Mouse (Mus musculus) adrenal gland (tissue): Measurements from ENCODE around the gene Megf11.

Source experiments
- intact Hi-C: fragments of 180-260 bp; cut with DNase I; formaldehyde crosslinking; loops from one replicate; pipeline ENCODE4 v1.15.1; 2025

Megf11 gene

DNA sequence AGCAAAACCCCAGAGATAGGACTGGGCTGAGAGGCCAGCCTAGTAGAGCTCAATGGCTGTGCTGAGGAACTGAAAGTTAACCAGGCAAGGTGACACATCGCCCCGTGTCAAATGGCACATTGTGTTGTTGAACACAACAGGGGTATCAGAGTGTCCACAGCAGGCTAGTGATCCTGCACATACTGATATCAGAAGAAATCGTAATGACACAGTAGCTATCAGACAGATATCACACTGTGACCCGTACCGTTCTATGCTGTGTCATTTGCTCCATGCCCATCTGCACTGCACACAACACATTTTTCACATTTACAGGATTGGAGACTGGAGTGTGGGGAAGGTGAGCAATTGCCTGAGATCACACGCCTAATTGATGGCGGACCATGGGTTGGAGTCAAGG, 213.0 kb downstream of the Megf11 start:
- intact Hi-C loops = no loop called here

DNA sequence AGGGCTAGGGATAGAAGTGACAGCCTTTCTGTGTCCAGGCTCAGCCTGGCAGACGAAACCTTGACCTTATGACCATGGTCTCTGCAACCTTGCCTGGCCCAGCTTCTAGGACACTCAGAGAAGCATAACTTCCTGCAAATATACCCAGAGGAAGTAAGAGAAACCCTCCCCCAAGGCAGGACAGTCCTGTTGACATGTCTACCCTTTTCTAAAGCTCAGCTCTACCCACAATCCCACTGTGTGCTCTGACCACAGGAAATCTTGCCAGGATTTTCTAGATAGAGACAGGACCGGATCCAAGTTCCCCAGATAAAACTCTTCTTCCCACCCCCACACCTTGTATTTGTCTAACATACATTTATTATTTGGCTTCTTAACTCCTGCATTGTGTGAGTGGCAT, 215.3 kb downstream of the Megf11 start:
- intact Hi-C loops = no loop called here

DNA sequence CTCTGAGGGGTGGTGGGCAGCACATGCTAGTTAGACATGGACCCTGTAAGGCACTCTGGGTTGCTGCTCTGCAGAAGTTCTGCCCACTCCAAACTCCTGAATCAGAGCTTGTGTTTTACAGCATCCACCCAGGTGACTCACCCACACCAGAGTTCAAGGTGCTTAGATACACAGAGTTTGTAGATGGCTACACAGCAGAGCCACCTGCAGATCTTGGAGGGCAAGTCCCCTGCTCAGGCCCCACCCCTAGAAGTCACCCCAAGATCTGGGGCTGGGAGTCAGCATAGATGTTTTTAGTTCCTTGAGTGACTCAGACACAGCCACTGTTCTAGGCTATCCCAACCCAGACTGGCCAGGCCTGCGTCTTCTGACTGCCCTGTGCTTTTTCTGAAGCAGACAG, 217.5 kb downstream of the Megf11 start:
- intact Hi-C loops = no loop called here

DNA sequence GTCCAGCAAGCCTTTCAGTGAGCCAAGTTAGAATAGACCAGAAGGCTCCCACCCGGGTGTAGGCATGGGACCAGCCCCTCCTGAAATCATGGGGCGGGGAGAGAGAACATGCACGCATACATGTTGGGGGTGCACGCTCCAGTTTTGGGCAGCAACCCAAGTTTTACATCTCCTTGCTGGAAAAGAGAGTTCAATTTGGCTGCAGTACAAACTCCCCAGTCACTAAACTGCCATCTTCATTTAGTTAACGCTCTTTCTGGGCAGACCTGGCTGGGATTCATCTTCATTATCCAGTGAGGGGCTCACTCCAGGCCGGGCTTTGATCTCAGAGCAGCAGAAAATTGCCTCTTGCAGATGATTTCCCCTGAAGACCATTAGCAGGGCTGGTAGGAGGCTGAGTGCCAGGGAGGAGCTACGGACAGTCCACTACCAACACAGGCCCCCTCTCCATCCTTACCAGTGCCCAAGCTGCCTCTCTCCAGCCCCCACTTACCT, 218.8 kb downstream of the Megf11 start:
- intact Hi-C loops = no loop called here

DNA sequence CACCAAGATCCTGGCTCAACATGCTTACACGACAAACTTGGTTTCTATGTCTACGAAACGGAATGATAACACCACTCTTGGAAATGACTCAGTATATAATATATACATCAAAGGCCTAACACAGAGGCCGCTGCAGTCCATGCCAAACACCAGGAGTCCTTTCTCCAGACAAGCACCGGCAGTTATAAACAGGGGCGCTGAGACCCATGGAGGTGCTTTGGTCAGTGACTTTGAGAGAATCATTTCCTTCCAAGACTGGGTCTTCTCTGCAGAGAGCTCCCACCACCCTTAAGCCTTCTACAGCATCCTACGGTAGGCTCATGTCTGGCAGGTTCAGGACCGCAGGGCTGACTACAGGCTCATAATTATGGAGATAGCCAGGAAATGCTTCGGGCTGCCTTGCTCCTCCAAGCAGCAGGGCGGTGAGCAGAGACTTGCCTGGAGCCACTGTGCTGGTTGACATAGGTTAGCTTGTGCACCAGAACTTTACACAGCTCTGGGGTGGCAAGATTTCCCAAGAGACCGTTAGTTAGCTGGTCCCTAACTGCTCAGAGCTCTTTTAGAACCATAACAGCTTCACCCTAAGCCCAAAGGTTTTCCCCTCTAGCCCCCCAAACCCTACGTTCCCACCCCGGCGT, 219.8 kb downstream of the Megf11 start:
- intact Hi-C loops = no loop called here

DNA sequence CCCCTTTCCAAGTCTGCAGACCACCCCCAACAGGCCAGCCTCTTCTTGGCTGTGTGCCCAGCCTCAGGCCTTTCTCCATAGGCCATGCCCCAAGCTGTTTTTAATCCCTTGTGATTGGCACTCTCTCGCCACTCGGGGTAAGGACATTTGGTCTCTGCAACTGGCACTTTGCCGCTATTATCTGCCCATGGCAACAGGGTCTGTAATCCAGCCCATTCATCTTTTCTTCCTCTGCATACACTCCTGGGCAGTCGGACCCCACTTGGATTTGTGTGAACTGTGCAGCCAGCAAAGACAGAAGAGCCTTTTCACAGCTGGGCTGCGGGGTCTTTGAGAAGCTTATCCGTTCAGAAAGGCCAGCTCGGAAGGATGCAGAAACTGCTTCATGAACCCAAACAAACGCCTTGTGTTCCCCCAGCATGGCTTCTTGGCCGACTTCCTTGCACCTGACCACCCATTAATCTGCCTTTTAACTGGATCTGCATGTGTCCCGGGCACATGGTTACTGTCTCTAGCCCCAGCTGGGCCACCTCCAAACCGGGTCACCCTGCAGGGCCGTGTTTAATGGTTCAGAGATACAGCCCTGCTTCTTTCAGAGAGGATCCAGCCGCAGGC, 220.4 kb downstream of the Megf11 start:
- intact Hi-C loops = no loop called here

DNA sequence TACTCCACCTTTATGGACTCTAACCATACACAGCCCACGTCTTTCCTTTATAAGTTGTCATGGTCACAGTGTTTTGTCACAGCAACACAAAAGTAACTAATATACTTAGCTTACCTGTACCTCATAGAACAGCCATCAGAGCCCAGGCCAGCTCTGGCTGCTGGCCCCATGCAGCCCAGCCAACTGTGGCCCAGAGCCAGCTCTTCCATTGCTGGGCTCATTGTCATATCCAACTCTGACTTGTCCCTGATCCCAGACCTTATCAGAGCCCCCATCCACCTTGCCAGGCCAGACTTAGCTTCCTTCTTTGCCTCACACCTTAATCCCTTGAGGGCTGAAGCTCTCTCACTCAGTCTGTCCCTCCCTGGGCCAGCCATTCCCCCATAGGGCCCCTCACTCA, 221.6 kb downstream of the Megf11 start:
- intact Hi-C loops = no loop called here

DNA sequence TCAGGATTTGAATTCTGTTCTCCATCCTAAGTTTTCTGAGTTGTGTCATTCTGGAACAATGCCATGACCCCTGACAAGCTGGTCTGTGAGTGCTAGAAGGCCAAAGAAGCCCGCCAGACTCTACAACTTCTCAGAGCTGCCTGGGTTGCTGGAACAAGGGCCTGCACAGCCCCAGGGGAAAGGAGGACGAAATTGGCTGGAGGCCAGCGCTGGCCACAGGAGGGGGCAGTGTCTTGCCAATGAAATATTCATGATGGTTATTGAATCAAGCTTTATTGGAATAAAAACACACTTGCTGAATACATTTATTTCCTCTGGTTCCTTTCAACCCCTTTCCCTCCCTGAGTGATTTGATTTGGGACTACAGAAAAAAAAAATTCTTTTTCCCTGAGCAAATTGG, 224.1 kb downstream of the Megf11 start:
- intact Hi-C loops = no loop called here

DNA sequence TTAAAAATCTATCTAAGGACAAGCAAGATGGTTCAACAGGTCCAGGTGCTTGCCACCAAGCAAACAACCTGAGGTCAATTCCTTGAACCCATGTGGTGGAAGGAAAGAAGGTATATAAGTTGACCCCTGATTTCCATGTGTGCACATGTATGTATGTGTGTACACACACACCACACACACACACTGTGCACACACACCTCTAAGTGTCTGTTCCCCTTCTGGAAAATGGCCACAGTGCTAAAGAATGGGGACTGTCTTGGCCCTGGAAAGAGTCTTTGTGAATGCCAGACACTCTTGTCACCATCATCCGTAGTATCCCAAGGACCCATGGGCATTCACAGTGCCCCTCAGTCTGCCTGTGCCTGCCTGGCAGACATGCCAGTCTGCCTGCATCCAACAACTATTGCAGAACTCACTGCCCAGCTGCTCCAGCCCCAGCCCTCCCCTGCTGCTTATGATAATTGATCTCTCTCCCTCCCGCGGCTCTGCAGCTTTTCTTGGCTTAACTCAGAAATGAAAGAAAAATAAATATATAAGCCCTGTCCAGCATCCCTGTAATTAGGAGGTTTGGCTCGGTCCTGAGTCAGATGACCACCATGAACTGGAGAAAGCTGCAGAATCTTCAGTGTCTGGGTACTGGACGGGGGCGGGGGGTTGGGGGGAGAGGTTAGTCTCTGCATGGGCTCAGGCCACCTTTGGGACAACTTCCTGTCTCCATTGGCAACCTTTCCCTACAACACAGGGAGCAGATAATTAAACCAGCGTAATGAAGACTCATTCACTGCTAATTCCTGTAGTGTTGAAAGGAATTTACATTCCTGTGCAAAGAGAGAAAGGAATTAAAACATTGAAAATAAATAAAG, 226.9 kb downstream of the Megf11 start:
- intact Hi-C loops = no loop called here

DNA sequence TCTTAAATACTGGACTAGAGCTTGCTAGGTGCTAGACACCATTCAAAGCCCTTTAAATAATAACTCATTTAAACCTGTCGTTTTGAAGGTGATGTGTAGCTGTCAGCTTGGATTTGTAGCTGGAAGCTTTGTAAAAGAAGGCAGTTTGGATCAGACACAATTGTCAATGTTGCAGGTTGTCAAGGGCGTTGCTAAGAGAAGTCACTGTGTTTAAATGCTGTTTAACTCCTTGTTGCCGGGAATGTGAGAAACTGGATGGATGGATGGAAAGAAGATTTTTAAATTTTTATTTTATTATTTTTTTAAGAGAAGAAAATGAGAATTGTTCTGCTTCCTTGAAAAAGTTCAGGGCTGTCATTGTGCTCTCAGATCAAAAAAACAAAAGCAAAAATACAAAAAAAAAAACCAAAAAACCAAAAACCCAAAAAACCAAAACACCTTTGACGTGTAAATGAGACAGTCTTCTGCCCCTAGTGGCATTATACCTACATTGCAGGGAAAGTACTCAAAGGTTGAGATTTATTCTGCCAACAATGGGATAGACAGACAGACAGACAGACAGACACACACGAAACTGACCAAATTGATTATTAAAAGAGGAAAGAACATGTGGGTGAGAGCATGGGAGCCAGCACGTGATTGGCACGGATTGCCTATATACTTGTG, 227.7 kb downstream of the Megf11 start:
- intact Hi-C loops = no loop called here

DNA sequence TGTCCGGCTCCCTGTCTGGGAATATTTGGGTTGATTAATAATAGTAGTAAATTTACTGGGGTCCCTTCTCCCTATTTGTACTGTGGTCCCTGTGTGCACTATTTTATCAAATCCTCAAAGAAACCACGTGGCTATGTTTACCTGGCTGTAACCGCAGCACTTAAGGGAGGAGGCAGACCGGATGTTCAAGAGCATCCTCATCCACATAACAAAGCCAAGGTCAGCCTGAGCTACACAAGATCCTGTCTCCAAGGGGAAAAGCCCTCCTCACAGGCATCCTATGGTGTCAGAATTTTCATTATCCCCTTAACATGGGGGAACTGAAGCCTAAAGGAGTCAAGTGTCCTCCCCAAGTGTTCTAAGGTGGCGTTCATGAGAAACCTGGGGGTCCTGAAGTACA, 232.0 kb downstream of the Megf11 start:
- intact Hi-C loops = no loop called here

DNA sequence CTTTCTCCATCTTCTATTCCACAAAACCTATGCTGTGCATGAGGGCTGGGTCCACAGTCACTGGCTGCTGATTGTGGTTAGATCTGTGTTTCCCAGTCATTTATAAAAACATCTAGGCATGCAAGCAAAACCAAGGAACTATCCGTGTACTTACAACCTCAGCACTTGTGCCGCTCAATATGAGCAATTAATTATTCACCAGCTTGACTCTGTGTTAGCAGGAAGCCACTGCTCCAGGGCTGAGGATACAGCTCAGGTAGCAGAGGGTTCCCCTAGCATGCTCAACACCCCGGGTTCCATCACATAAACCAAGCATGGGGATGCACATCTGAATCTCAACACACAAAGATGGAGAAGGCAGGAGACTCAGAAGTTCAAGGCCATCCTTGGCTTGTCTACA, 233.0 kb downstream of the Megf11 start:
- intact Hi-C loops = no loop called here

DNA sequence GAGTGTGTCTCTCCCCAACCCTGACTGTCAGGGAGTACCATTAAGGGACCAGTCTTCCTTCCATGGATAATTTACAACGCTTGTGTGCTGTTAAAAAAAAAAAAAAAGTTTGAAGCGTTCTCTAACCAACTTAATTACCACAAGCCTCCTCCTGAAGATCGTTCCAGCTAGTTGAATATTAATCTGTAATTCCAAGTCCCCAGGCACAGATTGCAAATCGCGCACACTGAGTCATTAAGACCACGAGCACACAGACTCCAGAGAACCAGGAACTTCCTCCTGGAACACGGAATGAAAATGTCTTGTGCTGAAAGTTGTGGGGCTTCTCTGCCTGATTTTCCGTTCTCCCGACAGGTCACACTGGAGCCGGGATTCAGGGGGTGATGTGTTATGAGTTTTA, 234.0 kb downstream of the Megf11 start:
- intact Hi-C loops = no loop called here

DNA sequence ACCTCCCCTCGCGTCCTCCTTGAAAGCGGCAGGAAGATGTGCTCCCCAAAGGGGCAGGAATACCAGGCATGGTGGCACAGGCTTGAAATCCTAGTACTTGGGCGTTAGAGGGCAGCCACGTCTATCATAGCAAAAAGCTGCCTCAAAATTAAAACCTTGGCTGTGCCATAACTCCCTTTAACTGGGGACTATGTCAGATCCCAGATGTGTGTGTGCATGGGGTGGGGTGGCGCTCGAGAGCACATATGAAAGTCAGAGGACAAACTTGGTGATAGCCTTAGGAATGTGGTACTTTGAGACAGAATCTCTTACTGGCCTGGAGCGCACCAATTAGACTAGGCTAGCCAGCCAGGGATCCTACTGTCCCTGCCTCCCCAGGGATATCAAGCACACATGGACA, 235.2 kb downstream of the Megf11 start:
- intact Hi-C loops = no loop called here

DNA sequence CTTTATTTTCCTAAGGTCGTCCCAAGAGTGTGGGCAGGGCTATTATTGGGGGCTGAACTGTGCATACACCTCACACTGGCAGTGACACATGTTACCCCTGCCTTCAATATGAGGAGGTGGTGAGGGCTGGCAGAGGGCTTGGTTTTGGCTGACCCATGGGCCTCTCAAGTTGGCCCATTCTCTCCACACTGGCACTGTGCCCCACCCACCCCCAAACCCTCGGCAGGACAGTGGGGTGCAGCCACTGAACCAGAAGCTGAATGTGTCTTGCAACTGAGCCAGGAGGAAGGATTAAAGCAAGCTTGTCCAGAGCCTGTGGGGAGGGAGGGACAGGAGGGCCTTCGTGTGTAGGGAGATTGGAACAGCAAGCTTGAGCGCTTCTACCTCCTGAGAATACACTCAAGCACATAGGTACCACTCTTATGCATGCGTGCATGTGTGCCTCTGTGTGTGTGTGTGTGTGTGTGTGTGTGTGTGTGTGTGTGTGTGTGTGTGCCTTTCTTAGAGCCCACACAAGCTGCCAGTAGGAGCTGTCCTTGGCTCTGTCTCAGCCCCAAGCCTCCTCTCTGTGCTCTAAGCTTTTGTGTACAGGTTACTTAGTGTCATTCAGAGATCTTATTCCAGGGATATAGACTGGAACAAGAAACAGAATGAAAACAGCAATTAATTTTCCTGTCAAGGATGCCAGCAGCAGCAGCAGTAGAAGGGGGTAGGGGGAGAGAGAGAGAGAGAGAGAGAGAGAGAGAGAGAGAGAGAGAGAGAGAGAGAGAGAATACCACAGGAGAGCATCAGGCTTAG, 236.3 kb downstream of the Megf11 start:
- intact Hi-C loops = no loop called here

DNA sequence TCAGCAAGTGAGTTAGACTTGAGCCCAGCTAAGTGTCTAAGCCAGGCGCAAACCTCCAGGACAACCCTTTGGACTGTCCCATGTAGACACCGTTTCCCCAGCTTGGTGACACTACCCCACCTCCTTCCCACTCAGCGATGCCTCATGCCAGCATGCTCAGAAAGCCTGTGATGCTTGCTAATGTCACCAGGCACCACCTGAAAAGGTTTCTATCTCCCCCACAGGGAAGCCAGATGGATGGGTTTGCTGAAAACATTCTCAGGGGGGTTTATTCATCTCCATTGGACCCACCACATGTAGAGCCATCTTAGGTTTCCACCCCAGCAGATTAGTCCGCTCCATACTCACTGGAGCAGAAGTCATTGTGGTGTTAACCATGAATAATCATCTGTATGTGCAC, 237.9 kb downstream of the Megf11 start:
- intact Hi-C loops = no loop called here

DNA sequence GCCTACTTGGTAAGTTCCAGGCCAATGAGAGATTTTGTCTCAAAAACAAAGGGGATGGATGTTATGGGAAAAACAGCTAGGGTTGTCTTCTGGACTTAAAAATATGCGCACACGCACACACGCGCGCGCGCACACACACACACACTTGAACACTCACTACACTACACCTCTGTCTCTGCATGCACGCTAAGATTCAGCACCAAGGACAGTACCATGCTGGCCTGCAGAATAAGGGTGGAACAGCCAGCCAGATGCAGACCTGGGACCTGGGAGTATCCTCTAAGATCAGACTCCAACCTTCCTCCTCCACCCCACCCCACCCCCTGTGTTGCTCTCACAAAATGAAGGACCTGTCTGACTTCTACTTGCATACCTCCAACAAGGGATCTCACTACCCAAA, 239.1 kb downstream of the Megf11 start:
- intact Hi-C loops = no loop called here

DNA sequence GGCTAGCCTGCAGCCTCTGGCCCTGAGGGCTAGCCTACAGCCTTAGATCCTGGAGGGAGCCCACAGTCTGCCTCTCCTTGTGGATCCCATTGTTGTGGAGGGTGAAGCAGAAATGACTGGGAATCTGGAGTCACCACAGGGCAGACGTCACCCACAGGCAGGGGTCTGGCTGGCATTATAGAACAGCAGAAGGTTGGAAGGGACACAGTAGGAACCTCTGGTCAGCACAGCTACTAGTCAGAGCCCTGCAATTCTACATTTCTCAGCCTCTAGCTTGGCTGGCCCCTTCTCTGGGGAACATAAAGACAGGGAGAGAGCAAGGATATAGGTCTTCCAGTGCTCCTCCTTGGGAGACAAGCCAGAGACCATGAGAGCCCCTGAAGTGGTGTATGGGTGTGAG, 244.4 kb downstream of the Megf11 start:
- intact Hi-C loops = no loop called here

DNA sequence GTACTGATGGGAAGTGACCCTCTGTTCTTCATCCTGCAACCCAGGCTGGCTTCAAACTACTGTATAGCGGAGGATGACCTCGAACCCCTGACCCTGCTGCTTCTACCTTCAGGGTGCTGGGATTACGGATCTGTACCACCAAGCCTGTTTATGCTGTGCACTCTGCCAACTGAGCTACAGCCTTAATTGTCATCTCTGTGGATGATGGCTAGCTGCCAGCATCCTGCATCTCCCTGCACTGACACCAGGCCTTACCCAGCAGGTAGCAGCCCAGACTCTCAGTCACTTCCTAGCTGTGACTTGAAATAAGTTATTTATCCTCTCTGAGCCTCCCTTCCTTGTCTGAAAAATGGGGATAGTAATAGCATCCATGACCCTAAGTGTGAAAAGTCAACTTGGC, 247.7 kb downstream of the Megf11 start:
- intact Hi-C loops = no loop called here

DNA sequence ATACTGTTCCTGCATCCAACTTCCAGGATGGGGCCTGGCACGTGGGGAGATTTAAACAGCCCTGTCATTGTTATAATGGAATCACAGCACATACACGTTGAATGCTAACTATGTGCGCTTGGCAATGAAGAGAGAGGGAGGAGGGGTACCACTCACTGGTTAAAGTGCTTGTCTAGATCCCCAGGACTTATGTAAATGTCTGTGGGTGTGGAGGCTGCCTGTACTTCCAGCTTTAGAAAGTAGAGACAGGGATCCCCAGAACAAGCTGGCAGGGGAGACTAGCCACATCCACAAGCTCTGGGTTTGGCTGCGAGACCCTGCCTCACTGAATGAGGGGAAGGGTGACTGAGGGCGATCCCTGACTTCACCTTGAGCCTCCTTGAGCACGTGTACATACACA, 250.7 kb downstream of the Megf11 start:
- intact Hi-C loops = no loop called here

DNA sequence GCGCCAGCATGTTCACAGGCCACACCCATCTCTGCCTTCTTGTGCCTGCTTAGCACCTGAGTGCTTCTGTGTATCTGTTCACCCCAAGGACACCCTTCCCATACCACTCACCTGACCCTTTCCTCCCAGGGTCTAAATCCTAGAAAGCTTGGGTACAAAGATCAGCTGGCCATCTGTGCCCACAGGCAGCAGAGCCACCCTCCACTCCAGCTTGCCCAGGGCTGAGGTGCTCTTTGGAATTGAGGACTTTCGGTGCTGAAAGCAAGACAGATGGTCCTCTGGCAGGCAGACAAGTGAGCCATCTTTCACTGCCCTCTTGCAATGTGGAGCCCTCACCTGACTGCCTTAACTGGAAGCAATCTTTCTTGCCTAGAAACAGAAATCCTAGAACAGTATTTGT, 251.5 kb downstream of the Megf11 start:
- intact Hi-C loops = no loop called here
